Mouse (Mus musculus): ENCODE measurements around the gene Sdccag8. TPM values are rescaled to one million over a fixed set of nuclear protein-coding genes. Genes with fewer than 3 reads are reported as not detected.

Sdccag8 gene
- polyA plus RNA-seq, 1 experiment from 2014 or later = 8.6 TPM

GRCm38 (mm10) chr1:176879614-176880013 is 65.2 kb downstream of the Sdccag8 start:
- no peak for ATAC-seq (replicated peaks; ENCODE audit: insufficient number of reproducible peaks, insufficient read depth, low FRiP score, low read depth)

GRCm38 (mm10) chr1:176880101-176880500 is 65.6 kb downstream of the Sdccag8 start:
- no peaks in the 10 kb centered on the region for H3K9me3 ChIP-seq (replicated peaks)
- ATAC-seq (replicated peaks; ENCODE audit: insufficient number of reproducible peaks, insufficient read depth, low FRiP score, low read depth) = no peak
- H3K36me3 ChIP-seq = no peaks in the 10 kb centered on the region
- no peak overlapping the region for H3K27ac ChIP-seq
- no peak overlapping the region for H3K4me3 ChIP-seq
- H3K4me2 ChIP-seq = no peak overlapping the region
- WGBS = 62% methylated on average over 5 of the region's 5 CpGs
- H3K9ac ChIP-seq = no peak overlapping the region
- H3K4me1 ChIP-seq (replicated peaks) = peaks cover 2% of the 10 kb centered on the region
- H3K27me3 ChIP-seq = no peaks in the 10 kb centered on the region

More at GRCm38 (mm10) chr1:176879614-176880013, 65.2 kb downstream of the Sdccag8 start:
- Histone ChIP-seq H3K4me1 (replicated peaks) (no peaks in the 10 kb centered on the region), H3K4me2 (no peak overlapping the region), H3K27ac (no peak overlapping the region), H3K36me3 (no peaks in the 10 kb centered on the region), H3K9me3 (replicated peaks) (no peaks in the 10 kb centered on the region), H3K4me3 (no peak overlapping the region), H3K27me3 (no peaks in the 10 kb centered on the region), H3K9ac (no peak overlapping the region)
- 74% methylated on average over 6 of the region's 6 CpGs for WGBS

GRCm38 (mm10) chr1:176880943-176881342 is 66.5 kb downstream of the Sdccag8 start:
- Histone ChIP-seq H3K4me3 (no peak overlapping the region), H3K4me1 (replicated peaks) (peaks cover 8% of the 10 kb centered on the region), H3K27me3 (no peaks in the 10 kb centered on the region), H3K27ac (no peak overlapping the region), H3K4me2 (no peak overlapping the region), H3K9ac (no peak overlapping the region), H3K9me3 (replicated peaks) (no peaks in the 10 kb centered on the region), H3K36me3 (no peaks in the 10 kb centered on the region)
- 82% methylated on average over 6 of the region's 6 CpGs for WGBS
- no peak for ATAC-seq (replicated peaks; ENCODE audit: insufficient number of reproducible peaks, insufficient read depth, low FRiP score, low read depth)

- H3K27ac ChIP-seq = no peak overlapping the region
- H3K4me3 ChIP-seq = no peak overlapping the region
- no peaks in the 10 kb centered on the region for H3K27me3 ChIP-seq
- WGBS = 57% methylated on average over 17 of the region's 17 CpGs
- no peak overlapping the region for H3K9ac ChIP-seq
- ATAC-seq (replicated peaks; ENCODE audit: insufficient number of reproducible peaks, insufficient read depth, low FRiP score, low read depth) = peak; percentile 58; the same call in 1 of the 2 replicates
- H3K4me1 ChIP-seq (replicated peaks) = peaks cover 8% of the 10 kb centered on the region
- no peaks in the 10 kb centered on the region for H3K9me3 ChIP-seq (replicated peaks)
- H3K36me3 ChIP-seq = no peaks in the 10 kb centered on the region
- H3K4me2 ChIP-seq = no peak overlapping the region
These were observed 70.9 kb downstream of the Sdccag8 start for GRCm38 (mm10) chr1:176885207-176885933.

GRCm38 (mm10) chr1:176886002-176886401 is 71.5 kb downstream of the Sdccag8 start:
- H3K27ac ChIP-seq = no peak overlapping the region
- H3K9me3 ChIP-seq (replicated peaks) = no peaks in the 10 kb centered on the region
- WGBS = 83% methylated on average over 5 of the region's 5 CpGs
- H3K36me3 ChIP-seq = no peaks in the 10 kb centered on the region
- no peak overlapping the region for H3K4me3 ChIP-seq
- H3K4me1 ChIP-seq (replicated peaks) = peaks cover 8% of the 10 kb centered on the region
- no peak overlapping the region for H3K4me2 ChIP-seq
- H3K27me3 ChIP-seq = no peaks in the 10 kb centered on the region
- H3K9ac ChIP-seq = no peak overlapping the region
- ATAC-seq (replicated peaks; ENCODE audit: insufficient number of reproducible peaks, insufficient read depth, low FRiP score, low read depth) = no peak

- Histone ChIP-seq H3K9ac (no peak overlapping the region), H3K4me1 (replicated peaks) (no peaks in the 10 kb centered on the region), H3K4me3 (no peak overlapping the region), H3K27me3 (no peaks in the 10 kb centered on the region), H3K27ac (no peak overlapping the region), H3K4me2 (no peak overlapping the region), H3K9me3 (replicated peaks) (no peaks in the 10 kb centered on the region), H3K36me3 (no peaks in the 10 kb centered on the region)
- no peak for ATAC-seq (replicated peaks; ENCODE audit: insufficient number of reproducible peaks, insufficient read depth, low FRiP score, low read depth)
- WGBS = 75% methylated on average over 6 of the region's 6 CpGs
These were observed 89.3 kb downstream of the Sdccag8 start for GRCm38 (mm10) chr1:176903741-176904140.

GRCm38 (mm10) chr1:176915946-176916345 is 101.5 kb downstream of the Sdccag8 start:
- no peak overlapping the region for H3K4me3 ChIP-seq
- ATAC-seq (replicated peaks; ENCODE audit: insufficient number of reproducible peaks, insufficient read depth, low FRiP score, low read depth) = no peak
- 92% methylated on average over 2 of the region's 2 CpGs for WGBS

GRCm38 (mm10) chr1:176919486-176919885 is 105.0 kb downstream of the Sdccag8 start:
- no peak for ATAC-seq (replicated peaks; ENCODE audit: insufficient number of reproducible peaks, insufficient read depth, low FRiP score, low read depth)
- no peaks in the 10 kb centered on the region for H3K9me3 ChIP-seq (replicated peaks)
- no peak overlapping the region for H3K27ac ChIP-seq
- 93% methylated on average over 12 of the region's 12 CpGs for WGBS
- no peak overlapping the region for H3K9ac ChIP-seq
- no peak overlapping the region for H3K4me2 ChIP-seq
- no peaks in the 10 kb centered on the region for H3K27me3 ChIP-seq
- H3K4me3 ChIP-seq = no peak overlapping the region
- peaks cover 4% of the 10 kb centered on the region; the same call in 1 of the 2 replicates for H3K36me3 ChIP-seq
- H3K4me1 ChIP-seq (replicated peaks) = no peaks in the 10 kb centered on the region

More at GRCm38 (mm10) chr1:176915946-176916345, 101.5 kb downstream of the Sdccag8 start:
- Histone ChIP-seq H3K36me3 (peaks cover 4% of the 10 kb centered on the region; the same call in 1 of the 2 replicates), H3K9ac (no peak overlapping the region), H3K4me2 (no peak overlapping the region), H3K4me1 (replicated peaks) (no peaks in the 10 kb centered on the region), H3K9me3 (replicated peaks) (no peaks in the 10 kb centered on the region), H3K27ac (no peak overlapping the region), H3K27me3 (no peaks in the 10 kb centered on the region)

- Histone ChIP-seq H3K9me3 (replicated peaks) (no peaks in the 10 kb centered on the region), H3K36me3 (peaks cover 4% of the 10 kb centered on the region; the same call in 1 of the 2 replicates), H3K27me3 (no peaks in the 10 kb centered on the region), H3K4me3 (no peak overlapping the region), H3K27ac (no peak overlapping the region), H3K4me1 (replicated peaks) (no peaks in the 10 kb centered on the region), H3K4me2 (no peak overlapping the region), H3K9ac (no peak overlapping the region)
- no peak for ATAC-seq (replicated peaks; ENCODE audit: insufficient number of reproducible peaks, insufficient read depth, low FRiP score, low read depth)
- 88% methylated on average over 5 of the region's 5 CpGs for WGBS
These were observed 108.4 kb downstream of the Sdccag8 start for GRCm38 (mm10) chr1:176922842-176923241.

GRCm38 (mm10) chr1:176926009-176926408 is 111.5 kb downstream of the Sdccag8 start:
- Histone ChIP-seq H3K9ac (no peak overlapping the region), H3K4me1 (replicated peaks) (no peaks in the 10 kb centered on the region), H3K4me3 (no peak overlapping the region), H3K4me2 (no peak overlapping the region), H3K9me3 (replicated peaks) (no peaks in the 10 kb centered on the region), H3K27ac (no peak overlapping the region), H3K36me3 (no peaks in the 10 kb centered on the region), H3K27me3 (no peaks in the 10 kb centered on the region)
- whole genome bisulfite sequencing = 84% methylated on average over 5 of the region's 5 CpGs
- ATAC-seq (replicated peaks; ENCODE audit: insufficient number of reproducible peaks, insufficient read depth, low FRiP score, low read depth) = no peak

GRCm38 (mm10) chr1:176927312-176927711 is 112.9 kb downstream of the Sdccag8 start:
- ATAC-seq (replicated peaks; ENCODE audit: insufficient number of reproducible peaks, insufficient read depth, low FRiP score, low read depth) = no peak
- Histone ChIP-seq H3K4me2 (no peak overlapping the region), H3K4me3 (no peak overlapping the region), H3K9ac (no peak overlapping the region), H3K9me3 (replicated peaks) (no peaks in the 10 kb centered on the region), H3K4me1 (replicated peaks) (no peaks in the 10 kb centered on the region), H3K27me3 (no peaks in the 10 kb centered on the region), H3K27ac (no peak overlapping the region), H3K36me3 (no peaks in the 10 kb centered on the region)
- 82% methylated on average over 9 of the region's 9 CpGs for WGBS

GRCm38 (mm10) chr1:176929710-176930109 is 115.2 kb downstream of the Sdccag8 start:
- Histone ChIP-seq H3K9ac (no peak overlapping the region), H3K9me3 (replicated peaks) (no peaks in the 10 kb centered on the region), H3K4me1 (replicated peaks) (no peaks in the 10 kb centered on the region; the same call in 1 of the 2 replicates), H3K27ac (no peak overlapping the region), H3K4me2 (no peak overlapping the region), H3K4me3 (no peak overlapping the region), H3K36me3 (no peaks in the 10 kb centered on the region), H3K27me3 (no peaks in the 10 kb centered on the region)
- ATAC-seq (replicated peaks; ENCODE audit: insufficient number of reproducible peaks, insufficient read depth, low FRiP score, low read depth) = no peak
- 89% methylated on average over 8 of the region's 8 CpGs for WGBS

Measured in heart, embryonic 15.5 days (tissue).